Mouse (Mus musculus): ENCODE measurements around the gene Cab39l. TPM values are rescaled to one million over a fixed set of nuclear protein-coding genes. Genes with fewer than 3 reads are reported as not detected.

The Cab39l gene
- polyA plus RNA-seq, 1 experiment from 2014 or later, result 49.3 TPM

DNA sequence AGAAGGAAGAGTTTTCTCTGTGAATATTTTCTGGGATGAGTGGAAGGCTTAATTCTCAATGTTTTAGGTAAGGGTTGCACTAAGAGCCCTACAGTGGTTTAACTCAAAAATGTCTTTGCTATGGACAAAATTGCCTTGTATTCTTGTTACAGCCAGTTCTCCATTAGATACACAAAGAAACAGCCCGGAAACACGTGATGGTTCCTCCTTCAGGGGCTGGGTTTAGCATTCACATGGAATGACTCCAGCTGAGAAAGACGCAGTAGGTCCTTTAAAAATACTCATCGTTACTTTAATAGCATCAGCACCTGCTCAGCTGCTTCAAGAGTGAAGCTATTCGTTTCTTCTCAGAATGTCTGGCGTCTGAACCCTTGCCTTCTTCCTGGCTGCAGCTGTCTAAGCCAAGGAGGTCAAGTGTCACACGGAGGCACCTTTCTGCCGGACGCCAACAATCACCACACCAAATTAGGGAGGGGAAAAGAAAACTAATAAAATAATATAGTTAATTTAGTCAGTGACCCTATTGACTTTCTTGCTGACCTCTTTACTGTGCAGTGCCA, 183.6 kb downstream of the Cab39l start:
- Histone ChIP-seq H3K9ac (replicated peaks; ENCODE audit: low read depth, low read length) (no peak overlapping the region), H3K36me3 (ENCODE audit: control insufficient read depth, insufficient read depth, low read length) (no peaks in the 10 kb centered on the region), H3K27ac (ENCODE audit: low read length) (no peak overlapping the region), H3K4me1 (ENCODE audit: control insufficient read depth, insufficient read depth, low read length) (peaks cover 9% of the 10 kb centered on the region; the same call in 1 of the 2 replicates), H3K9me3 (ENCODE audit: control insufficient read depth, low read depth, low read length) (no peaks in the 10 kb centered on the region), H3K4me2 (replicated peaks; ENCODE audit: low read depth, low read length) (peak overlapping the region; percentile 88; the same call in 1 of the 2 replicates), H3K27me3 (ENCODE audit: control insufficient read depth, insufficient read depth, low read length) (no peaks in the 10 kb centered on the region), H3K4me3 (ENCODE audit: low read depth, low read length) (no peak overlapping the region)
- ATAC-seq (ENCODE audit: insufficient number of reproducible peaks, insufficient read depth, low FRiP score, low read depth), result no peak
- WGBS, result 33% methylated on average over 9 of the region's 9 CpGs

DNA sequence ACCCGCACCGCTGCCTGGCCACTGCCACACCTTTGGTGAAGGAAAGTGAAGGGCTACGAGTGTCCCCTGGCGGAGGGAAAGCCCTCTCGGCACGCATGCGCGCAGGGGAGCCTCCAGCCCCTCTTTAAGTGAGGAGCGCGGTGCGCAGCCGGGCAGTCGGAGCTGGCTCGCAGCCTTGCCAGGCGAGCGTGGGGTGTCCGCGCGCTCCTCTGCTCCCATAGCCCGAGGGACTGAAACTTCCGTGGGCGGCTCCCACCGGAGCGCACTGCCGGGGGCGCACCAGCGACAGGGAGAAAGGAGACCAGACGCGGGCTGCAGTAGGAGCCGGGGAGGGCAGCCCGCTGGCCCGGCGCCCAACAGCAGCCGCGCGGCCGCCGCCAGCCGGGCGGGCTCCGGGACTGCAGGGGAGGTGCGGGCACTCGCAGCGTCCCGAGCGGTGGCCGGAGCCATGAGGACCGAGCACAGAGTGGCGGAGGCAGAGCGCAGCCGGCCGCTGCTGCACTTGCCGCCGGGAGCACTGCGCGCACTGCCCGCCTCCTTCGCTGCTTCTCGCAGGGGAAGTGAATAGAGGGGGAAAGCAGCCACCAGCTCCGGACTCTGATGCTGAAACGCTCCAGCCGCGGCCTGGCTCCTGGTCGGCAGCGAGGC, 184.5 kb downstream of the Cab39l start, which contains the start of gene Shisa2:
Gene Shisa2, plus strand, starts transcription at position 151 of the 648 bp plus-strand sequence.
- Histone ChIP-seq H3K4me1 (ENCODE audit: control insufficient read depth, insufficient read depth, low read length) (peaks cover 9% of the 10 kb centered on the region; the same call in 1 of the 2 replicates), H3K9me3 (ENCODE audit: control insufficient read depth, low read depth, low read length) (no peaks in the 10 kb centered on the region), H3K36me3 (ENCODE audit: control insufficient read depth, insufficient read depth, low read length) (no peaks in the 10 kb centered on the region; the same call in 1 of the 2 replicates), H3K4me2 (replicated peaks; ENCODE audit: low read depth, low read length) (peak within 1 kb of the TSS; percentile 88), H3K9ac (replicated peaks; ENCODE audit: low read depth, low read length) (peak within 1 kb of the TSS; percentile 57), H3K4me3 (ENCODE audit: low read depth, low read length) (peak within 1 kb of the TSS; percentile 63), H3K27ac (ENCODE audit: low read length) (peak within 1 kb of the TSS; percentile 39; the same call in 1 of the 2 replicates), H3K27me3 (ENCODE audit: control insufficient read depth, insufficient read depth, low read length) (no peaks in the 10 kb centered on the region)
- ATAC-seq (ENCODE audit: insufficient number of reproducible peaks, insufficient read depth, low FRiP score, low read depth), result peak; percentile 85
- 1% methylated on average over 65 of the region's 65 CpGs for WGBS

DNA sequence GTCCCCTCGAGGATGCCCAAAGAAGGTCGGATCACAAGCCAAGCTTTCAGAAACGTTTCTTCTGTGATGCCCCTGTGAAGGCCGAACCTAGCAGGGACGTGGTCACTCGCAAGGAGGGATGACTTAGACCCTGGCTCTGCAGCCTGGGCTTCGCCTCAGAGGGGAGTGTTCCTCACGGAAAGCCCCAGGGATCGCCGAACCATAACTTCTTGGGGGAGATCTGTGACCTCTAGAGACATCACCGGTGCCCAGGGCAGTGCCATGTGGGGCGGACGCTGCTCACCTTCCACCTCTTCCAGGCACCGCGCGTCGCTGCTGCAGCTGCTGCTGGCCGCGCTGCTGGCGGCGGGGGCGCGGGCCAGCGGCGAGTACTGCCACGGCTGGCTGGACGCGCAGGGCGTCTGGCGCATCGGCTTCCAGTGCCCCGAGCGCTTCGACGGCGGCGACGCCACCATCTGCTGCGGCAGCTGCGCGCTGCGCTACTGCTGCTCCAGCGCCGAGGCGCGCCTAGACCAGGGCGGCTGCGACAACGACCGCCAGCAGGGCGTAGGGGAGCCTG, 185.1 kb downstream of the Cab39l start:
- peak overlapping the region; percentile 88 for H3K4me2 ChIP-seq (replicated peaks; ENCODE audit: low read depth, low read length)
- under 1% methylated on average over 51 of the region's 51 CpGs for WGBS
- peak; percentile 24; the same call in 1 of the 2 replicates for ATAC-seq (ENCODE audit: insufficient number of reproducible peaks, insufficient read depth, low FRiP score, low read depth)
- no peaks in the 10 kb centered on the region for H3K27me3 ChIP-seq (ENCODE audit: control insufficient read depth, insufficient read depth, low read length)
- peaks cover 9% of the 10 kb centered on the region; the same call in 1 of the 2 replicates for H3K4me1 ChIP-seq (ENCODE audit: control insufficient read depth, insufficient read depth, low read length)
- H3K9ac ChIP-seq (replicated peaks; ENCODE audit: low read depth, low read length), result peak overlapping the region; percentile 57; the same call in 1 of the 2 replicates
- H3K27ac ChIP-seq (ENCODE audit: low read length), result no peak overlapping the region
- H3K9me3 ChIP-seq (ENCODE audit: control insufficient read depth, low read depth, low read length), result no peaks in the 10 kb centered on the region
- no peaks in the 10 kb centered on the region; the same call in 1 of the 2 replicates for H3K36me3 ChIP-seq (ENCODE audit: control insufficient read depth, insufficient read depth, low read length)
- peak overlapping the region; percentile 63 for H3K4me3 ChIP-seq (ENCODE audit: low read depth, low read length)

DNA sequence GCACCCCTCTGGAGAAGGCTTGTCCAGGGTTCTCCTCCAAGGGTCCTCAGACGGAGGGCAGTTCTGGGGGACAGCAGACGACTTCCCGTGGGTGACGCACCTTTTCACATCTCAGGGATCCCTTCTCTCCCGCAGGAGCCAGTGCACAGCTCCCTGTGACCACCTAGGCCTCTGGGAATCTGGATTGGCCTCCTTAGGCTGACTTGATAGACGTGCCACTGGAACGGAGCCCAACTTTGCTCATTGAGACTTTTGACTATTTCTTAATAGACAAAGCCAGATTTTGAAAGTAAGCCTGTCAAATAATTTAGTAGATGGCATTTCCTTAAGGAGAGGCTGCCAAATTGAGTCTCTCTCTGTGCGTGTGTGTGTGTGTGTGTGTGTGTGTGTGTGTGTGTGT, 185.9 kb downstream of the Cab39l start:
- no peaks in the 10 kb centered on the region for H3K9me3 ChIP-seq (ENCODE audit: control insufficient read depth, low read depth, low read length)
- peak overlapping the region; percentile 57; the same call in 1 of the 2 replicates for H3K9ac ChIP-seq (replicated peaks; ENCODE audit: low read depth, low read length)
- no peak overlapping the region for H3K27ac ChIP-seq (ENCODE audit: low read length)
- H3K4me3 ChIP-seq (ENCODE audit: low read depth, low read length), result peak overlapping the region; percentile 63
- H3K4me2 ChIP-seq (replicated peaks; ENCODE audit: low read depth, low read length), result peak overlapping the region; percentile 88
- no peak for ATAC-seq (ENCODE audit: insufficient number of reproducible peaks, insufficient read depth, low FRiP score, low read depth)
- H3K4me1 ChIP-seq (ENCODE audit: control insufficient read depth, insufficient read depth, low read length), result peaks cover 9% of the 10 kb centered on the region; the same call in 1 of the 2 replicates
- H3K36me3 ChIP-seq (ENCODE audit: control insufficient read depth, insufficient read depth, low read length), result no peaks in the 10 kb centered on the region; the same call in 1 of the 2 replicates
- 23% methylated on average over 8 of the region's 8 CpGs for WGBS
- H3K27me3 ChIP-seq (ENCODE audit: control insufficient read depth, insufficient read depth, low read length), result no peaks in the 10 kb centered on the region

DNA sequence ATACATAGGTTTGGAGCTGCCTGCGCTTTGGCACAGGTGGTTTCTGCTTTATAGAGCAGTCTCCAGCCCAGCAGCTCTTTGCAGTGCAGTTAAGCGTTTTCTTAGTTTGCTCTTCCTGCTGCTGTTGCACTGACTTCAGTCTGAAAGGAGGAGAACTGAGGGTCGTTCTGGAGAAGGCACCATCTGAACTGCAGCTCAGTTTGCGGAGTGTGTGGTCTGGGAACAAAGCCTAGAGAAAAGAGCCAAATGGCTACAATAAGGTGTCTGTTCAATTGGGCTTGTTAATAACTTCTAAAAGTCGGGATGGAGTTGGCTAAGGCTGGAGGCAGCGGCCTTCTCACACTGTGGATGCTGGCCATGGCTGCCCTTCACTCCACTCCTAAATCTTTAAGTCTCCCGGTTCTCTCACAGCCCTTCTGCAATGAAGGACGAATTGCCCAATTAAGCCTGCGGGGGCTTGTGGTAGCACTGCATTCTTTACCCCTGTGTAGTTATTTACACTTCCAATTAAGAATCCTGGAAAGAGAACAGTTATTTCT, 186.4 kb downstream of the Cab39l start:
- Histone ChIP-seq H3K4me3 (ENCODE audit: low read depth, low read length) (peak overlapping the region; percentile 63), H3K27ac (ENCODE audit: low read length) (no peak overlapping the region), H3K9me3 (ENCODE audit: control insufficient read depth, low read depth, low read length) (no peaks in the 10 kb centered on the region), H3K4me1 (ENCODE audit: control insufficient read depth, insufficient read depth, low read length) (peaks cover 9% of the 10 kb centered on the region; the same call in 1 of the 2 replicates), H3K36me3 (ENCODE audit: control insufficient read depth, insufficient read depth, low read length) (no peaks in the 10 kb centered on the region; the same call in 1 of the 2 replicates), H3K4me2 (replicated peaks; ENCODE audit: low read depth, low read length) (peak overlapping the region; percentile 88), H3K9ac (replicated peaks; ENCODE audit: low read depth, low read length) (peak overlapping the region; percentile 6; the same call in 1 of the 2 replicates), H3K27me3 (ENCODE audit: control insufficient read depth, insufficient read depth, low read length) (no peaks in the 10 kb centered on the region)
- WGBS, result 30% methylated on average over 9 of the region's 9 CpGs
- no peak for ATAC-seq (ENCODE audit: insufficient number of reproducible peaks, insufficient read depth, low FRiP score, low read depth)

DNA sequence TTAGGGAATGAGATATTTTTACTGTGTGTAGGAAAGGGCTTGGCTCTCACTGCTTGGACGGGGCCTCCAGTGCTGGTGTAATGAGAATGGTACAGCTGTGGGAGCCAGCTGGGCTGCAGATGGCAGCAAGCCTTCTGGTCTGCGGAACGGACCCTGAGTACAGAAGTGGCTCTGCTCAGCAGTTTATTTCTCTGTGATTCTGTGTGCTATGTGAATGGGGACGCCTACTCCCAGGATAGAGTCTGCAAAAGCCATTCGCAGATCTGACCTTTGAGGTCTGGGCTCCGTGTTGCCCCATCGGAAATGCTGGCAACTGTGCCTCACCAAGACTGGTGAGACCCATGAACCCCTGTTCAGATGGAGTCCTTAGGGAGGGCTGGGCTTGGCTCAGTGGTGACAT, 187.1 kb downstream of the Cab39l start:
- H3K27ac ChIP-seq (ENCODE audit: low read length), result no peak overlapping the region
- no peaks in the 10 kb centered on the region; the same call in 1 of the 2 replicates for H3K36me3 ChIP-seq (ENCODE audit: control insufficient read depth, insufficient read depth, low read length)
- no peak overlapping the region for H3K9ac ChIP-seq (replicated peaks; ENCODE audit: low read depth, low read length)
- H3K4me2 ChIP-seq (replicated peaks; ENCODE audit: low read depth, low read length), result peak overlapping the region; percentile 88
- peak overlapping the region; percentile 63; the same call in 1 of the 2 replicates for H3K4me3 ChIP-seq (ENCODE audit: low read depth, low read length)
- no peaks in the 10 kb centered on the region for H3K9me3 ChIP-seq (ENCODE audit: control insufficient read depth, low read depth, low read length)
- H3K4me1 ChIP-seq (ENCODE audit: control insufficient read depth, insufficient read depth, low read length), result peaks cover 9% of the 10 kb centered on the region; the same call in 1 of the 2 replicates
- no peaks in the 10 kb centered on the region for H3K27me3 ChIP-seq (ENCODE audit: control insufficient read depth, insufficient read depth, low read length)
- 30% methylated on average over 7 of the region's 7 CpGs for WGBS
- no peak; the same call in 1 of the 2 replicates for ATAC-seq (ENCODE audit: insufficient number of reproducible peaks, insufficient read depth, low FRiP score, low read depth)

DNA sequence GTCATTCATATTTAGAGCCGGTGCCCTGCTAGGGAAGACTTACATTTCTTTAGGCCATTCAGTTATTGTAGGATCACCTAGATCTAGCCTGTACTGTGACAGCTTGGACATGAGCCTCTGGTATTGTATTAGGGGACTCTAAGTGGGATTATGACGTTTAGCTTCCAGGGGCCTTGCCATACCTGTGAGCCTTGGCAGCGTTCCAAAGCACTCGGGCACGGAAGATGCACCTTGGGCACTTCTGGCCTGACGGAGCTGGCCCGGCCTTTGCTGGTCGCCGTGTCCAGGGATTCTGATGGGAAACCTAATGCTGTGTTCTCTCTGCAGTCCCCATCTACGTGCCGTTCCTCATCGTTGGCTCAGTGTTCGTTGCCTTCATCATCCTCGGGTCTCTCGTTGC, 188.5 kb downstream of the Cab39l start:
- WGBS, result 91% methylated on average over 15 of the region's 15 CpGs
- H3K4me3 ChIP-seq (ENCODE audit: low read depth, low read length), result no peak overlapping the region
- H3K9ac ChIP-seq (replicated peaks; ENCODE audit: low read depth, low read length), result no peak overlapping the region
- no peaks in the 10 kb centered on the region for H3K27me3 ChIP-seq (ENCODE audit: control insufficient read depth, insufficient read depth, low read length)
- no peak overlapping the region for H3K27ac ChIP-seq (ENCODE audit: low read length)
- ATAC-seq (ENCODE audit: insufficient number of reproducible peaks, insufficient read depth, low FRiP score, low read depth), result no peak
- H3K9me3 ChIP-seq (ENCODE audit: control insufficient read depth, low read depth, low read length), result no peaks in the 10 kb centered on the region
- H3K36me3 ChIP-seq (ENCODE audit: control insufficient read depth, insufficient read depth, low read length), result no peaks in the 10 kb centered on the region; the same call in 1 of the 2 replicates
- H3K4me1 ChIP-seq (ENCODE audit: control insufficient read depth, insufficient read depth, low read length), result peaks cover 9% of the 10 kb centered on the region; the same call in 1 of the 2 replicates
- H3K4me2 ChIP-seq (replicated peaks; ENCODE audit: low read depth, low read length), result no peak overlapping the region

DNA sequence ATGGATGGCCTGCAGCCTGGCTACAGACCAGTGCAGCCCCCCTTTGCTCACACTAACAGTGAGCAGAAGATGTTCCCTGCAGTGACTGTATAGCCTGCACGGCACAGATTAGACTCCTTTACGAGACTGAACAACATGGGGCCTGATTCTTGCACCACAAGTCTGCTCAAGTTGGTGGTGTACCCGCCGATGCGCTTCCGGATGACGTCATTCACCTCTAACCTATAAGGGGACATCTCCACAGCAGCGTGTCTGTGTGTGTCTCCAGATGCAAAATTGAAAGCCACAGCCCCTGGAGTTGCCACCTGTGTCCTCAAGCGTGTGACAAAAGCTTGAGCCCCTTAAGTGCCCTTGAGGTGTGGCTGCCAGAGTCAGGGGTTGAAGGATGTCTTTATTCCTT, 189.3 kb downstream of the Cab39l start:
- no peak for ATAC-seq (ENCODE audit: insufficient number of reproducible peaks, insufficient read depth, low FRiP score, low read depth)
- Histone ChIP-seq H3K4me1 (ENCODE audit: control insufficient read depth, insufficient read depth, low read length) (peaks cover 9% of the 10 kb centered on the region; the same call in 1 of the 2 replicates), H3K4me2 (replicated peaks; ENCODE audit: low read depth, low read length) (no peak overlapping the region), H3K9ac (replicated peaks; ENCODE audit: low read depth, low read length) (no peak overlapping the region), H3K36me3 (ENCODE audit: control insufficient read depth, insufficient read depth, low read length) (no peaks in the 10 kb centered on the region; the same call in 1 of the 2 replicates), H3K27me3 (ENCODE audit: control insufficient read depth, insufficient read depth, low read length) (no peaks in the 10 kb centered on the region), H3K27ac (ENCODE audit: low read length) (no peak overlapping the region), H3K4me3 (ENCODE audit: low read depth, low read length) (no peak overlapping the region), H3K9me3 (ENCODE audit: control insufficient read depth, low read depth, low read length) (no peaks in the 10 kb centered on the region)
- 94% methylated on average over 9 of the region's 9 CpGs for WGBS

Data from stomach, embryonic 14.5 days (tissue).